Mouse (Mus musculus) intestine, embryonic 15.5 days (tissue): ENCODE data around the gene Ralgapa2. TPM values are rescaled to one million over a fixed set of nuclear protein-coding genes. Genes with fewer than 3 reads are reported as not detected.

Source experiments
- ATAC-seq: fragments of 200-750 bp; cut with Nextera tagmentation; 2 replicates; pipeline ENCODE4 v1.8.0; 2017; ENCODE audit warnings: moderate TSS enrichment, moderate library complexity
- H3K27ac ChIP-seq: fragments of 300-500 bp; sonication (generic); 2 replicates; pipeline ENCODE4 v1.5.1; 2015; ENCODE audit warnings: mild to moderate bottlenecking, inconsistent platforms
- H3K27me3 ChIP-seq: fragments of 300-500 bp; sonication (generic); replicated peaks from 2 replicates; pipeline ENCODE4 v1.6.1; 2015; ENCODE audit warnings: inconsistent platforms
- H3K36me3 ChIP-seq: fragments of 300-500 bp; sonication (generic); 2 replicates; pipeline ENCODE4 v1.6.1; 2015; ENCODE audit warnings: inconsistent platforms
- H3K4me1 ChIP-seq: fragments of 300-500 bp; sonication (generic); replicated peaks from 2 replicates; pipeline ENCODE4 v1.6.1; 2015; ENCODE audit warnings: inconsistent platforms
- H3K4me2 ChIP-seq: fragments of 300-500 bp; sonication (generic); replicated peaks from 2 replicates; pipeline ENCODE4 v1.6.1; 2015; ENCODE audit warnings: mild to moderate bottlenecking, inconsistent platforms
- H3K4me3 ChIP-seq: fragments of 300-500 bp; sonication (generic); replicated peaks from 2 replicates; pipeline ENCODE4 v1.5.1; 2015; ENCODE audit warnings: inconsistent platforms
- H3K9ac ChIP-seq: fragments of 300-500 bp; sonication (generic); 2 replicates; pipeline ENCODE4 v1.6.1; 2015; ENCODE audit warnings: inconsistent platforms
- H3K9me3 ChIP-seq: fragments of 300-500 bp; sonication (generic); 2 replicates; pipeline ENCODE4 v1.6.1; 2016; ENCODE audit warnings: inconsistent platforms
- WGBS: fragments of 180-500 bp; shearing (Covaris S2); methylation state at CpG from one replicate; pipeline ENCODE4 v1.1.7; 2015; 5-methylcytosine and 5-hydroxymethylcytosine counted together
- polyA plus RNA-seq: library from polyadenylated mRNA; unstranded; fragments of >200 nt; fragmentation: Nextera tagmentation; extraction: Ambion mirVana; gene quantifications from 2 replicates; pipeline ENCODE4 v1.2.1, GENCODE M21; 2015

The Ralgapa2 gene
- polyA plus RNA-seq, 1 experiment from 2014 or later, result 8.5 TPM

DNA sequence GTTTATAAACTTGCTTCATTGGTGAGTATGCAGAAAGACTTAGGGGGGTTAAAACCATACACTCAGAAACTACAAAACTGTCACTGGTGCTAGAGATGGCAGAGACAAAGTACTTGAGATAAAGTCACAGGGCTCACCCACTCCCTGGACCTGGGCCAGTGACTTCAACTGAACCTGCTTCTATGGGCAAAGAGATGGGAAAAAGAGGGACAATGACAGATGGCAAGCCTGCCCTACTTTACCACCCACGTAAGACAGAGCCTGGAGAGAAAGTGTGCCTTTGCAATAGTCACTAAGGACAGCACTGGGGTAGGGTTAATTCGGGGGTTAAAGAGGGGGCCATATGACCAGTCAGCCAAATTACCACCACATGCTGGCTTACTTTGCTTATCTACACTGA lies 148.7 kb downstream of the Ralgapa2 start:
- Histone ChIP-seq H3K27me3 (no peaks in the 10 kb centered on the region), H3K4me3 (no peak overlapping the region), H3K36me3 (no peaks in the 10 kb centered on the region), H3K9ac (no peak overlapping the region), H3K27ac (no peak overlapping the region), H3K9me3 (no peaks in the 10 kb centered on the region), H3K4me1 (peaks cover 6% of the 10 kb centered on the region), H3K4me2 (no peak overlapping the region)
- 77% methylated on average over 2 of the region's 2 CpGs for WGBS
- ATAC-seq, result no peak

- Histone ChIP-seq H3K27ac (no peak overlapping the region), H3K9ac (no peak overlapping the region), H3K9me3 (no peaks in the 10 kb centered on the region), H3K4me2 (no peak overlapping the region), H3K4me3 (no peak overlapping the region), H3K27me3 (no peaks in the 10 kb centered on the region), H3K36me3 (no peaks in the 10 kb centered on the region), H3K4me1 (peaks cover 6% of the 10 kb centered on the region)
- 53% methylated on average over 1 of the region's 1 CpGs for WGBS
- 0 out of 2 replicates have a peak, but pooled peaks have one; percentile 26 for ATAC-seq
These were observed 149.2 kb downstream of the Ralgapa2 start for GRCm38 (mm10) chr2:146362932-146363331.

GRCm38 (mm10) chr2:146361969-146362368 lies 150.2 kb downstream of the Ralgapa2 start:
- WGBS, result 83% methylated on average over 4 of the region's 4 CpGs
- no peaks in the 10 kb centered on the region for H3K9me3 ChIP-seq
- ATAC-seq, result no peak
- H3K9ac ChIP-seq, result no peak overlapping the region
- no peak overlapping the region for H3K4me3 ChIP-seq
- H3K27ac ChIP-seq, result no peak overlapping the region
- H3K27me3 ChIP-seq, result no peaks in the 10 kb centered on the region
- H3K36me3 ChIP-seq, result no peaks in the 10 kb centered on the region
- H3K4me1 ChIP-seq, result peaks cover 6% of the 10 kb centered on the region
- no peak overlapping the region for H3K4me2 ChIP-seq

- no peak overlapping the region for H3K4me3 ChIP-seq
- H3K4me1 ChIP-seq, result peaks cover 6% of the 10 kb centered on the region
- no peaks in the 10 kb centered on the region for H3K36me3 ChIP-seq
- ATAC-seq, result no peak
- 85% methylated on average over 3 of the region's 3 CpGs for WGBS
- H3K4me2 ChIP-seq, result no peak overlapping the region
- no peak overlapping the region for H3K9ac ChIP-seq
- H3K27me3 ChIP-seq, result no peaks in the 10 kb centered on the region
- H3K27ac ChIP-seq, result no peak overlapping the region
- H3K9me3 ChIP-seq, result no peaks in the 10 kb centered on the region
These were observed 151.1 kb downstream of the Ralgapa2 start for GRCm38 (mm10) chr2:146361076-146361475.

DNA sequence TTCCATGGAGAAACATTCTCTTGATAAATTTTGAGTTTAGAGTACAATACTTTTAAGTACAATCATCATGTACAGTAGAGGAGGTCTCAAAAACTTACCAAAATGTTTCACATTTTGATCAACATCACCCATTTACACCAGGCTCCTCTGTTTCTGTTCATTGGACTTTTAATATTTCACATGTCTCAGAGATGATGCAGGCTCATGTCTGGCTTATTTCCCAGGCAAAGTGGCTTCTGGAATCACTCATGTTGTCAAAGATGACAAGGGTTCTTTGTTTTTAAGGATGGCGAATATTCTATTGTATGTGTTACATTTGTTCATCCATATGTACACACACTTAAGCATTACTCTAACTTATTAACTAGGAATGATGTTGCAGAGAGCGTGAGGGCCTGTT lies 152.5 kb downstream of the Ralgapa2 start:
- Histone ChIP-seq H3K27ac (no peak overlapping the region), H3K4me1 (0 out of 2 replicates have a peak, but pooled peaks cover 3% of the 10 kb centered on the region), H3K36me3 (no peaks in the 10 kb centered on the region), H3K4me2 (no peak overlapping the region), H3K4me3 (no peak overlapping the region), H3K27me3 (no peaks in the 10 kb centered on the region), H3K9me3 (no peaks in the 10 kb centered on the region), H3K9ac (no peak overlapping the region)
- no peak for ATAC-seq
- whole genome bisulfite sequencing, result 55% methylated on average over 2 of the region's 2 CpGs

DNA sequence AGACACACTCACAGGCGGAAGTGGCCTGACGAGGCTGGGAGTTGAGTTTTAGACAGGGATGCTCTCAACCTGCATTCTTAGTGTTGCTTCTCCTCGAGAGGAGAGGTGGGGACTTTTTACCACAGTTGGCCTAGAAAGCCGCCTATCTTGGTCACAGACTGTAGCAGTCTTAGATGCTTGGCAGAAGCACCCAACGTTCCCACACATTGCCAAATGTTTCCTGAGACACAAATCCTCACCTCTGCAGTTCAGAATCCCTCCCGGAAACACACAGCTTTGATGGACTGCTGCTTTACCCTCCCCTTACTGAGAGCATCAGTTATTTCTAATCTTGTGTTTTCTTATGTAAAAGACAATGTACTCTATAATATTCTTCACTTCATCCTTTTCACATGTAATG lies 155.6 kb downstream of the Ralgapa2 start:
- no peak overlapping the region for H3K4me3 ChIP-seq
- H3K27me3 ChIP-seq, result no peaks in the 10 kb centered on the region
- no peaks in the 10 kb centered on the region for H3K9me3 ChIP-seq
- H3K4me1 ChIP-seq, result no peaks in the 10 kb centered on the region
- H3K27ac ChIP-seq, result no peak overlapping the region
- WGBS, result 75% methylated on average over 6 of the region's 6 CpGs
- H3K4me2 ChIP-seq, result no peak overlapping the region
- H3K9ac ChIP-seq, result no peak overlapping the region
- H3K36me3 ChIP-seq, result no peaks in the 10 kb centered on the region
- ATAC-seq, result no peak

- ATAC-seq, result no peak
- Histone ChIP-seq H3K27me3 (no peaks in the 10 kb centered on the region), H3K36me3 (peaks cover 3% of the 10 kb centered on the region; the same call in 1 of the 2 replicates), H3K27ac (no peak overlapping the region), H3K9ac (no peak overlapping the region), H3K9me3 (no peaks in the 10 kb centered on the region), H3K4me2 (no peak overlapping the region), H3K4me1 (no peaks in the 10 kb centered on the region), H3K4me3 (no peak overlapping the region)
- 89% methylated on average over 5 of the region's 5 CpGs for WGBS
These were observed 161.9 kb downstream of the Ralgapa2 start for GRCm38 (mm10) chr2:146350230-146350629.

DNA sequence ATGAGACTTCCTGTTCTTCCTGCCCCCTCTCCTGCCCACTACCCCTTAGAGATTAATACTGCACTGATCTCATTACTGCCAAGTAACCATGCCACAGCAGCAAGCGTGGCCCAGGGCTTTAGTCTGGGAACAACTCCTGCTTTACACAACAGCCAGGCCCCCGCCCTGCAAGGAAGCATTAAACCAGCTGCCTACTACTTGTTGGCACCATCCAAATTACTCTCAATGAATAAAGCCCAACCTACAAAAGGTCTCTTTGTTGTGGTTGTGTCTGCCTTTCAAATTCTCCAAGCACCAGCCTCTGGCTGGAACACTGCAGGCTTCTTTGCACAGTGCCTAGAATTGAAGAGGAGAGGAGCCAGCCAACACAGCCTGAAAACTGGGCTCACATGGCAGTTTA lies 164.2 kb downstream of the Ralgapa2 start:
- H3K36me3 ChIP-seq, result peaks cover 3% of the 10 kb centered on the region; the same call in 1 of the 2 replicates
- peak; percentile 45 for ATAC-seq

DNA sequence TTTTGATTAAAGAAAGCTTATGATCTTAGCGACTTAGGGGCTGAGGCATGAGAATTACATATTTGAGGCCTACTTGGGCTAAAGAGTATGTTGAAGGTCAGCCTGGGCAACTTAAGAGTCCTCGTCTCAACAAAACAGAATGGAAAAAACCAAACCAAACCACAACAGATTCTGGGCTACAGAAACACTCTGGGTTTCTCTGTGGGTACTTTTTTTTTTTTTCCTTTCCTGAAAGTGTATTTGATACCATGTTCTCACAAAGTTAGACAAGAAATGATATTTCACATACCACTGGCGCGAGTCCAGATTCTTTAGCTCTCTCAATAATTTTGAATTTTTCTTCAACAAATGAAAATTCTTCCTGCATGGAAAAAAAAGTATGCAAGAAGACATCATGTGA lies 172.1 kb downstream of the Ralgapa2 start:
- H3K27ac ChIP-seq, result no peak overlapping the region
- no peak overlapping the region for H3K4me2 ChIP-seq
- H3K4me1 ChIP-seq, result no peaks in the 10 kb centered on the region
- no peak overlapping the region for H3K4me3 ChIP-seq
- no peaks in the 10 kb centered on the region for H3K9me3 ChIP-seq
- no peak for ATAC-seq
- H3K36me3 ChIP-seq, result 0 out of 2 replicates have a peak, but pooled peaks cover 4% of the 10 kb centered on the region
- WGBS, result 96% methylated on average over 4 of the region's 4 CpGs
- H3K9ac ChIP-seq, result no peak overlapping the region
- H3K27me3 ChIP-seq, result no peaks in the 10 kb centered on the region

More for the DNA sequence above, 164.2 kb downstream of the Ralgapa2 start:
- Histone ChIP-seq H3K4me2 (no peak overlapping the region), H3K27me3 (no peaks in the 10 kb centered on the region), H3K9ac (no peak overlapping the region), H3K4me1 (no peaks in the 10 kb centered on the region), H3K27ac (no peak overlapping the region), H3K4me3 (no peak overlapping the region), H3K9me3 (no peaks in the 10 kb centered on the region)
- 76% methylated on average over 2 of the region's 2 CpGs for WGBS

- 74% methylated on average over 1 of the region's 1 CpGs for WGBS
- Histone ChIP-seq H3K4me1 (no peaks in the 10 kb centered on the region), H3K27ac (no peak overlapping the region), H3K4me3 (no peak overlapping the region), H3K27me3 (no peaks in the 10 kb centered on the region), H3K9me3 (no peaks in the 10 kb centered on the region), H3K4me2 (no peak overlapping the region), H3K9ac (no peak overlapping the region), H3K36me3 (0 out of 2 replicates have a peak, but pooled peaks cover 4% of the 10 kb centered on the region)
- ATAC-seq, result no peak
These were observed 174.6 kb downstream of the Ralgapa2 start for GRCm38 (mm10) chr2:146337540-146337939.

GRCm38 (mm10) chr2:146331894-146332476 lies 180.2 kb downstream of the Ralgapa2 start:
- Histone ChIP-seq H3K4me2 (no peak overlapping the region), H3K36me3 (no peaks in the 10 kb centered on the region), H3K9ac (no peak overlapping the region), H3K4me3 (no peak overlapping the region), H3K27me3 (no peaks in the 10 kb centered on the region), H3K9me3 (no peaks in the 10 kb centered on the region), H3K4me1 (no peaks in the 10 kb centered on the region), H3K27ac (no peak overlapping the region)
- no peak for ATAC-seq
- WGBS, result 67% methylated on average over 5 of the region's 5 CpGs

DNA sequence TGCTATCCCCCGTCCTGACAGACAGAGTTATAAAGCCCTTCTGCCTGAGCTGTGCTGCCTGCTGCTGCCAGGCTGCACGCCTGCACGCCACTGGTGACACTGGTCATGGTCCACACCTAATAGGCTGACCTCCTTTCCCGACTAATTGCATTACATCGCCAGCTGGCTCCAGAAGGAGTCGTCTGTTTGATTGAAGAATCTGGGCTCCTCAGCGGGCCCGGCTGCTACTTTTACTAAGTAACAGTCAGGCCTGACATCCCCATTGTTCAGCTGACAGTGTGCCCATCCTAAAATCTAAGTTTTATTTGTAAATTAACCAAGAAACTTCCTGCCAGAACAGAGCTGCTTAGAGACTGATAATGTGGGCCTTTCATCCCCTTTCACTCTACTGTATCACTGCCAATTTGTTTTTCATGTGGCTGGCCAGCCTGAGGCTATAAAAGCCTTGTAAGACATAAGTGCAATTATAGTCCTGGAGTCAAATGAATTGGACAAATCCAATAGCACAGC lies 181.3 kb downstream of the Ralgapa2 start:
- H3K4me1 ChIP-seq, result no peaks in the 10 kb centered on the region
- H3K4me2 ChIP-seq, result no peak overlapping the region
- no peaks in the 10 kb centered on the region for H3K9me3 ChIP-seq
- no peaks in the 10 kb centered on the region for H3K27me3 ChIP-seq
- no peak overlapping the region for H3K4me3 ChIP-seq
- peak; percentile 71 for ATAC-seq
- H3K27ac ChIP-seq, result no peak overlapping the region
- no peak overlapping the region for H3K9ac ChIP-seq
- 48% methylated on average over 8 of the region's 8 CpGs for WGBS
- no peaks in the 10 kb centered on the region for H3K36me3 ChIP-seq

GRCm38 (mm10) chr2:146330101-146330500 lies 182.0 kb downstream of the Ralgapa2 start:
- no peak overlapping the region for H3K9ac ChIP-seq
- ATAC-seq, result no peak
- WGBS, result 91% methylated on average over 1 of the region's 1 CpGs
- H3K4me3 ChIP-seq, result no peak overlapping the region
- H3K27ac ChIP-seq, result no peak overlapping the region
- no peaks in the 10 kb centered on the region for H3K36me3 ChIP-seq
- H3K4me2 ChIP-seq, result no peak overlapping the region
- no peaks in the 10 kb centered on the region for H3K4me1 ChIP-seq
- no peaks in the 10 kb centered on the region for H3K27me3 ChIP-seq
- no peaks in the 10 kb centered on the region for H3K9me3 ChIP-seq
